Mouse (Mus musculus) spleen, adult 2 months (tissue): ENCODE measurements around the gene Taf6l.

Experiments
- CTCF ChIP-seq: fragments of 200-500 bp; IDR thresholded peaks from 2 replicates; pipeline ENCODE4 v1.5.1; 2011; ENCODE audit warnings: mild to moderate bottlenecking, inconsistent platforms; ENCODE audit not compliant: insufficient read depth, insufficient read length, insufficient replicate concordance; ENCODE audit errors: extremely low read depth
- POLR2A ChIP-seq: fragments of 200-500 bp; IDR thresholded peaks from 2 replicates; pipeline ENCODE4 v1.6.1; 2011; ENCODE audit warnings: low read depth, low read length, inconsistent platforms

DNA sequence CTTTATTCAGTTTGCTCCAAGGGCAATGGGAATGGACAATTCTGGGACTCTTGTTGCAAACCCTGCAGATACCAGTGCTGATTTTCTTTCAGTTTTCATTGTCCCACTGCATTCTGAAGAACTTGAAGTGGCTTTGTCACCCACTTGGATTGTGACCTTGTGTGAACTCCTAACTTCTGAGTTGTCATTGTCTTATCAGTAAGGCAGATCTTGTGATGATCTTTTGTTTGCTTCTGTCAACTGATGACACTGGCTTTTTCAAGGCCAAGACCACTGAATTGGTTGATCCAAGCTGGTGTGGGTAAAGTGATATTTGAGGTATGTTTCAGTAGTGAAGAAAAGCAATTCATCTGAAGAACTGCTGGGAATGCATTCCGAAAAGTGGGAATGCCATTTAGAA lies 40.8 kb downstream of the Taf6l start:
- TF ChIP-seq CTCF (no peak), POLR2A (no peak)
